Mouse (Mus musculus): ENCODE measurements at regions not wholly inside any gene's neighbourhood (a gene's known extent, or its start where the extent isn't known, plus 50 kb on each side); places are given as distances from the start of the nearest gene placed in this dataset.

DNA sequence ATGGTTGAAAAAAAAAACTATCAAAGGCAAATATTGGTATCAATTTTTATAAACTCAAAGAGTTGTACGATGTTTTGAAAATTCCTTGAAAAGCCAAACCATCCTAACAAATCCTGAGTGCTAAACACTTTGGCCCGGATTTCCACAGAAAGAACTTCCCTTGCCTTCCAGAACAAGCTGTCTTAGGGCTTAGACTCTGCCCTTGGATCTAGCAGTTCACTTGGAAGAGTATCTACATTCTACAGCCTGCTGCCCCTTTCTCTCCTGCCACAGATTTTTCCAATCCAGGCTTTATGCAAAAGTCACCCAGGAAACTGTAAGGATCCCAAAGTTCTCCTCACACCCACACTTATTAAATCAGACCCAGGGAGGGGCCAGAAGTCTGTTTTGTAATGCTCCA lies 57.6 kb upstream of the Gdf10 start:
- no peaks in the 10 kb centered on the region for H3K36me3 ChIP-seq (ENCODE audit: control insufficient read depth, insufficient read depth, low read length)
- H3K4me1 ChIP-seq (ENCODE audit: control insufficient read depth, insufficient read depth, low read depth, low read length), result no peaks in the 10 kb centered on the region
- no peak for ATAC-seq
- H3K4me2 ChIP-seq (ENCODE audit: low read length), result no peak overlapping the region
- H3K27ac ChIP-seq (ENCODE audit: low read depth, low read length), result no peak overlapping the region
- H3K9me3 ChIP-seq (ENCODE audit: control insufficient read depth, low read length), result peaks cover 3% of the 10 kb centered on the region; the same call in 1 of the 2 replicates
- no peak overlapping the region for H3K4me3 ChIP-seq (ENCODE audit: low read length)
- H3K9ac ChIP-seq (ENCODE audit: low read depth, low read length), result no peak overlapping the region
- WGBS, result 87% methylated on average over 2 of the region's 2 CpGs
- no peaks in the 10 kb centered on the region for H3K27me3 ChIP-seq (replicated peaks; ENCODE audit: control insufficient read depth, insufficient read depth, low read length)

DNA sequence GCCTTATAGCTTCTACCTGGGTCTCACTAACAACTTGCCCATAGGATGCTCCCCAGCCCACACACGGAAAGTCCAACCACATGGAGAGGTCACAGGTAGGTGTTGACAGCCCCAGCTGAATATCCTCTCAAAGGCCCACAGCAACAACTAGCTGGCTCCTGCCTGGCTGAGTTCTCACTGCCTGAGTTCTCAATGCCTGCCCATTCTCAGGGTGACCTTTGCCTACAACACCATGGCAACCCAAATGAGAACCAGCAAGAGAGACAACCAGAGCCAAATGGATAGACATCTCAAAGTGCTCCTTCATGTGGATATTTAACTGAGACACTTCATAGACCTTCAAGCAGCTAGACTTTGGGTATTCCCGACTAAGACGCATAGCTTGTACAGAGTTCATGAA lies 55.7 kb upstream of the Gdf10 start:
- Histone ChIP-seq H3K4me2 (ENCODE audit: low read length) (no peak overlapping the region), H3K27me3 (replicated peaks; ENCODE audit: control insufficient read depth, insufficient read depth, low read length) (no peaks in the 10 kb centered on the region), H3K4me1 (ENCODE audit: control insufficient read depth, insufficient read depth, low read depth, low read length) (no peaks in the 10 kb centered on the region), H3K4me3 (ENCODE audit: low read length) (no peak overlapping the region), H3K9me3 (ENCODE audit: control insufficient read depth, low read length) (peaks cover 3% of the 10 kb centered on the region; the same call in 1 of the 2 replicates), H3K36me3 (ENCODE audit: control insufficient read depth, insufficient read depth, low read length) (no peaks in the 10 kb centered on the region), H3K9ac (ENCODE audit: low read depth, low read length) (no peak overlapping the region), H3K27ac (ENCODE audit: low read depth, low read length) (no peak overlapping the region)
- 85% methylated on average over 3 of the region's 3 CpGs for WGBS
- ATAC-seq, result no peak
